Mouse (Mus musculus): Measurements from ENCODE around the gene Arhgap8. TPM values are rescaled to one million over a fixed set of nuclear protein-coding genes. Genes with fewer than 3 reads are reported as not detected.
"Not testable (repeated sequence)": the region's sequence is repeated elsewhere in the genome, so short reads cannot be mapped to it uniquely, and the experiment has no call there.

Arhgap8 gene
- total RNA-seq, 2 experiments from 2014 or later: 0.14 TPM; not detected in 1

DNA sequence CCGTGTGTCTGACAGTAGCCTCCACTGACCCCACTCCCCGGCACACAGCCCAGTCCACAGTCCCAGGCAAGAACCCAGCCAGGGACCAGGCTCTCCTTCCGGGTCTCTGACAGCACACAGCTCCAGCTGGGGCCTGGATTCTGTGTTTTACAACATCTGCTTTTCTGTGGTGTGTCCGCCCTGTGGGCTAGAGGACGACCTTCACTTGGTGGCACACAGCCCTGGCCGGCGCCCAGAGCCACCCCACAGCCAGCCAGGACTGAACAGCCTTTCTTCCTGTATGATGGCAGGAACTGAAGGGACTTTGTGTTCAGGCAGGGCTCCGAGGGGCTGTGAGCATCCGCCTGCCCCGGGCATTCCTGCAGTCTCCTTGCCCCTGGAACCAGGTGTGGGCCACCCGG lies 22.2 kb upstream of the Arhgap8 start:
- DNase-seq (ENCODE audit: low spot score): peak; percentile 59

DNA sequence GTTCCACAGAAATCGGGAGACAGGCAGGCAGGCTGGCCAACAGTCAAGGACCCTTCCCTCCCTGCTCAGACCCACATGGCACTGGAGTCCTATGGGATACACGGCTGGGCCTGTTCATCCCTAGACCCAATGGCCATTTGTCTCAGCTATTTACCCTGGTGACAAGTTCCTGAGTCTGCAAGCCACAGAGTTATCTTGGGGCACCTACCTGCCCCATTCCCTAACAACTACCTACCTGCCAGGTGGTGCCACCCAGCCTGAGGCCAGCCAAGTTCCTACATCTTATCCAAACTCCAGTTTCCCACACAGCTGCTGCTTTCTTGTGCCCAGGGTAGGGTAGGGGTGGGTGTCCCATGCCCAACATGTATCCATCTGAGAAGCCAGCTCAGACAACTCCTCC lies 21.7 kb upstream of the Arhgap8 start:
- no peak for DNase-seq (ENCODE audit: low spot score)

DNA sequence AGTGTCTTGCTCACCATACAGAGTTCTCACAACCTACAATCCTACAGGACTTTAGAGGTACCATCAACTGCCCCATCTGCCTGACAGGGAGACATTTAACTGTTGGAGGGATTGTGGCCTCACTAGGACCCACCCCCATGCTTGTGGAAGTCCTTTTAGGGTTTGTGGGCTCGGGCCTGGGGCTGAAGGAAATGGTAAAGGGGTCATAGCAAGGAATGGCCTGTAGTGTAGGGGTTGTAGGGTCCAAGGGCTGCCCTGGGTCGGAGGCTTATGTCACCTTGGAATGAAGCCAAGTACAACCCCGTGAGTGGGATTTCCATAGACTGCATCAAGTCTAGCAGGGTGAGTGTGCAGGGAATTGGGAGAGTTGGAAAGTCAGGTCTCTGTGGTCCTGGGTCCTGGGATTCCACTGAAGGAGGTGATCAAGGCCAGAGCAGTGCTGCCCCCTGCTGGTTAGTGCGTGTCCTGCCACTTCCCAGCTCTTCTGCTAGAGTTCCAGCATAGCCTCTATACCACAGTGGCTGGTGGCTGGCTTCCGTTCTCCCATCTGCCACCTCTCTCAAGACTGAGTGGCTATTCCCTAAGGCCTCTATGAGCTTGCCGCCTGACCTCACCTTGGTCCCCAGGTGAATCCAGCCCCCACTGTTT lies 19.6 kb upstream of the Arhgap8 start:
- DNase-seq (ENCODE audit: low spot score): peak; percentile 52

DNA sequence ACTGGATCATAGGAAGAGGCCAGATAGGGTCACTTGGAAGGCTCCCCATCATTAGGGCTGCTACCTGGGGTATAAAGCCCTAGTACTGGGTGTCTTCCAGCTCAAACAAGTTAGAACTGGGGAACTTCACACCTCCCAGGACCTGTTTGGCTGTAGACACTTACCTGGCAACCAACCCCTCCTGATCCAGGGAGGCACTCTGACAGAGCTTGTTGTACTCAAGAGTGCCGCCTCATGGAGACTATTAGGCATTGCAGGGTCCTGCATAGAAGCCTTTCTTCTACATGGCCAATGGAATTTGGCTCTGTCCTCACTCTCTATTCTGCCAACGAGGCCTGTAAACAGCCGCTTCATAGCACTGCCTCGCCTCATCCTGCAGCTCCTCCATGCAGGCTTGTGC lies 17.9 kb upstream of the Arhgap8 start:
- peak; percentile 61 for DNase-seq (ENCODE audit: low spot score)

DNA sequence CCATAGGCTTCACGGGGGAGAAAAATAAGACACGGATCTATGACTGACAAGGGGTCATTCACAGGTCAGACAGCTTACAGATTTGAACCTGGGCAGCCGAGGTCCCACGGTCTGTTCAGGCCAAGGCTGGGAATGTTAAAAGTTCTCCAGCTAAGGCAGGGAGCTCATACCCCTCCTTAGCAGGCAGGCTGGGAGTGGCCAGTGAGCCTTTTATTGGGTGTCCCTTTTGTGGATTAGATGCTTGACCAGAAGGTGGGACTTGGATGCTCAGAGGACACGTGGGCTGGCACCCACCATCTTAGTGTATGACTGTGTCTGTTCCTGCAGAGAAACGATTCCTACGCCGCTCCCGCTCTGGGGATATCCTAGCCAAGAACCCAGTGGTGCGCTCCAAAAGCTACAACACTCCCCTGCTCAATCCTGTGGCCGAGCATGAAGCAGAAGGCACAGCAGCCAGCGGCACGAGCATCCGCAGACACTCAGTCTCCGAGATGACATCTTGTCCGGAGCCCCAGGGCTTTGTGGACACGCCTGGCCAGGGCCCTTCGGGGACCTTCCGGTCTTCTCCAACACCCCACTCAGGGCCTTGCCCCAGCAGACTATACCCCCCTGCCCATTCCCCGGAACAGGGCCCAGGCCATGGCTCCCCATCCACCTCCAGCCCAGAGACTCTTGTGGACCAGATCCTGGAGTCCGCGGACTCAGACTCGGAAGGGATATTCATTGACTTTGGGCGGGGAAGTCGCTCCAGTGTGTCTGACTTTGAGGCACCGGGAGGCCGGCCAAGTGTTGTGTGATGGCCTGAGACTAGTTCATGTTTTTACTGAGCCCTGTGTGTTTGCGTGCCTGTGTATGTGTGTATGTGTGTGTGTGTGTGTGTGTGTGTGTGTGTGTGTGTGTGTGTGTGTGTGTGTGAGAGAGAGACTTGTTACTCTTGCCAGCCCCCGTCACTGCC lies 17.2 kb upstream of the Arhgap8 start:
- DNase-seq (ENCODE audit: low spot score): peak; percentile 40

DNA sequence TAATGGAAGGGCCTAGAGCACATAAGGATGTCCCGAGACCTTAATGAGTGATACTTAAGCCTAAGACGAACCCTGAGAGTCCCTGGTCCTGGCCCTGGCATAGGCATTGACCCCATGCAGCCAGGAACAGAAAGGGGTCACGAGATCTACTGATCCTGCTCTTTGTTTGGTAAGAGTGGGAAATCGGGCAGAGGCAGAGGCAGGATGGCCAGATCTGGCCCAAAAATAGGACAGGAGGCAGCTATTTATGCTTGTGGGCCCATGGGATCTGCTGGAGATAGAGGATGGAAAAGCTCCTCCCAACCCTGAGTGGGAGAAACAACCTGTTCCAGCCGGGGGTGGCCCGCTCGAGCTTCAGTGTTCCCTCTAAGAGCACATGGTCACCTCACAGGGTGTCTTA lies 15.9 kb upstream of the Arhgap8 start:
- DNase-seq (ENCODE audit: low spot score): no peak

DNA sequence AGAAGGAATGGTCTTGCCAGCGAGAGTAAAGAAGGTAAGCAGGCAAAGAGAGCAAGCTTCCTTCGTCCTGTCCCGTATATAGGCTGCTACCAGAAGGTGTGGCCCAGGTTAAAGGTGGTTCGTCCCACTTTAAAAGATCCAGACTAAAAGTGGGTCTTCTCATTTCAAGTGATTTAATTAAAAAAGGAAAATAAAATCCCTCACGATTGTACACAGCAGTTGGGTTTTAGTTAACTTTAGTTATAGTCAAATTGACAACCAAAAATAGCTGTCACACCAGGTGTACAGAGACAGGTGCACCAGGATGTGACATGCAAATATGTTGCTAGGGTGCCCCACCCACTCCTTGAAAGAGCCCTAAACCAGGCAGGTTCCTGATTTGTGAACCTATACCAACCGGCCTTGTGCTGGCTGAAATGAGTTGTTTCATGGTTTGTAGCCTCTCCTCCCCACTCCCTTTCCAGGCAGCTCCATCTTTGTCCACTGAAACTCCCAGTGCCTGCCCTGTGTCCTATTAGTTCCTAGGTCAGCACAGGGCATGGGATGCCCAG lies 14.4 kb upstream of the Arhgap8 start:
- DNase-seq (ENCODE audit: low spot score): no peak

DNA sequence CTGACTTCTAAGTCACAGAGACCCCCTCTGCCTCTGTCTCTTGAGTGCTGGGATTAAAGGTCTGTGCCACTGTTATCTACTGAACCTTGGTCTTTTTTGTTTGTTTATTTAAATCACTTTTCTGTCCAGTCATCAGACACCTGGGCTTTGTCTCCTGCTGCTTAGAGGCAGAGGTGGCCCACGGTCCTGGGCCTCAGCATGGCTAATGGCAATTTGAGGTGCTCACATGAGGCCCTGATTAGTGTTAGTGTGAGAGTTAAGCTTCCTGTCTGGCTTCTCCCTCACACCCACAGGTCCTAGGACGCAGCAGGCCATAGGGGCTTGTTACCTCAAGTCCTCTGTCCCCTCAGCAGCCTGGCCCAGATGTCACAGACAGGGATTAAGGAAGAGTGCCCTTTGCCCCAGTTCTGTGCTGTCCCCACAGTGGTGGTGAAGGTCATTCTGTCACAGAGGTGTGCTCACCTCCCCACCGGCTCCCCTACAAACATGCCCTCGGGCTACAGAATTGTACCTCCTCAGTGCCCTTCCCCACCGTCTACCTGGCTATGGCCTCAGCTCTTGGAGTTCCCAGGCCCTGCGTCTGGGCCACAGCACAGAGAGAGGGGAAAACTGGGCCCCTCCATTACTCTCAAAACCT lies 12.8 kb upstream of the Arhgap8 start:
- no peak for DNase-seq (ENCODE audit: low spot score)

DNA sequence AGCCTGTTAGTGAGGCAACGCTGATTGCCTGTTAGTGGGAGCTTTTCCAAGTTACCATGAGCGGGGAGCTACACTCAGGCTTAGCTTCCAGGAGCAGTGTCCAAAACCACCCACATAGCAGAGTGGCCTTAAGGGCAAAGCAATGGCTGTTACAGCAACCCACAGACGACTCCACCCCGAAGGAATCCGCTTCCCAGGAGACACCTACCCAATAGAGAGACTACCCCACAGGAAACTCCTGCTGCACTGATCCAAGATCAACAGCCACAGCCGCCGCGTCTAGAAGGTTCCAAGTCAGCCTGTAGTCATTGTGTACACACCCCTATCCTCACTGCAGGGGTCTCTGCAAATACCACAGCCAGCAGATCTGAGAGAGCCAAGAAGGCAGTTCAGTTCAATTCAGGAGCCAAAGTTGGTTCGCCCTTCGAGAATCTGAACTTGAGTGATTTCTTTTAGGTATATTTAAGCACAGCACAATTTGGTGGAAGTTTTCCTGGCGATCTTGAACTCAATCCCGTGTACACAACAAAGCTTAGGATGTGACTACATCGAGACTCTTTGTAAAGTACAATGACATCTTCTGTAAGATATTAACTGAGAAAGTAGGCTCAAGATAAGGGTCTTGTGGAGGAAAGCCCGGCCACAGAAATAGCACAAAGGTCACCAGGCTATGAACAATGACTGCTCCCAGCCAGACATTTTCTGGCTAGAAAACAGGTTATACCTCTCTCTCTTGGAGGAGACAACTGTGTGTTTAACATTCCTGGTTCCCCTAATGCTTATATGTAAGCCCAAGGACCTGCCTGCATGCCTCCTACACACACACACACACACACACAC lies 7.1 kb upstream of the Arhgap8 start:
- no peak for DNase-seq (ENCODE audit: low spot score)

DNA sequence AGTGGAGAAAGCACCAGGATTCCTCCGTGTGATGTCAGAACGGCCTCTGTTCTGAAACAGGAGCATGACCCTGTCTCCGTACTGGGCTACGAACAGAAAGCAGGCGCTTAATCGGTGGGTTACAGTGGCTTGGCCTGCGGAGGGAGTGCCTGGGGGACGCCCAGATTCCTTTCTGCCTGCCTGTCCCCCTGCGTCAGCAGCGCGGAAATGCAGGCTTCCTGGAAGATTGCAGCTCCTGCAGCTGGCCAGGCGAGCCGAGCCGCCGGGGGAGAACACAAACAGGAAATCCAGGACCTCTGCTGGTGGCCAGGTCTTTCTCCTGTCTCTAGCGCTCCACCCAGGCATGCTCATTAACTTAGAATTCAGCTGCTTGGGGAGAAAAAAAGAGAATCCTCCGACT lies 5.1 kb upstream of the Arhgap8 start:
- peak; percentile 80 for DNase-seq (ENCODE audit: low spot score)

DNA sequence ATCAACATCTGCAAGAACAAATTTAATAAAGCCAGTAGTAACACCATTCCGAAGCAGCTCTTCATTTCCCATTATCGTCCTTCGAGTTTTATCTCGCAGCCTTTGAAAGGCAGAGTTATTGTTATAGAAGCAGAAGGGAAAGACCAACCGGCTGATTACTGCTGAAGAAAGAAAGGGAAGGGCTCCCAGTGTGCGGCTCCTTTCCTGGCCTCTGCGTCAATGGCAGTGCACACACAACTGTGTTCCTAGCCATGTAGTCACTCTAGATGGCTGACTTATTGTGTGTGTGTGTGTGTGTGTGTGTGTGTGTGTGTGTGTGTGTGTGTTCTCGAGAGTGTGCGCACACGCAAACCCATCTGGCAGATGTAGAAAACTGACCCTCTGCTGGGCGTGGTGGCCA lies 4.7 kb upstream of the Arhgap8 start:
- DNase-seq (ENCODE audit: low spot score): no peak

DNA sequence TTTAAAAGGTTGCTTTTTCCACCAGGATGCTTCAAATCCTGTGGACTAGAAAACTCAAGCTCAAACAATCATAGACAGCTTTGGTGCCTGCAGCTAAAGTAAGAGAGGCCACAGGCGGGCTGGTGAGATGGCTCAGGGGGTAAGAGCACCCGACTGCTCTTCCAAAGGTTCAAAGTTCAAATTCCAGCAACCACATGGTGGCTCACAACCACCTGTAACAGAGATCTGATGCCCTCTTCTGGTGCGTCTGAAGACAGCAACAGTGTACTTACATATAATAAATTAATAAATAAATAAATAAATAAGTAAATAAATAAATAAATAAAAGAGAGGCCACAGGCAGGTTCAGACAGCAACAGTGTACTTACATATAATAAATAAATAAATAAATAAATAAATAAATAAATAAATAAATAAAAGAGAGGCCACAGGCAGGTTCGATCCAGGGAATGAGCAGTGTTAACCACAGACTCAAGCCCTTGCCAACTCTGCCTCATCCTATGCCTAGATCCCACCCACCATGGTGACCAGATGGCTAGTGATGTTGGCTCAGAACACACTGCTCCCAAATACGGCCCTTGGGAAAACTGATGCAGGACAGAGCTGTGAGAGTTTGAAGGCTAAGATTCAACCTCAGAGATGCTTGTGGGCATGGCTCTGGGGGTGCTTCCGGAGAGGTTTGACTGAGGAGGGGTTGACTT lies 2.1 kb upstream of the Arhgap8 start:
- not testable (repeated sequence) for DNase-seq (ENCODE audit: low spot score)

DNA sequence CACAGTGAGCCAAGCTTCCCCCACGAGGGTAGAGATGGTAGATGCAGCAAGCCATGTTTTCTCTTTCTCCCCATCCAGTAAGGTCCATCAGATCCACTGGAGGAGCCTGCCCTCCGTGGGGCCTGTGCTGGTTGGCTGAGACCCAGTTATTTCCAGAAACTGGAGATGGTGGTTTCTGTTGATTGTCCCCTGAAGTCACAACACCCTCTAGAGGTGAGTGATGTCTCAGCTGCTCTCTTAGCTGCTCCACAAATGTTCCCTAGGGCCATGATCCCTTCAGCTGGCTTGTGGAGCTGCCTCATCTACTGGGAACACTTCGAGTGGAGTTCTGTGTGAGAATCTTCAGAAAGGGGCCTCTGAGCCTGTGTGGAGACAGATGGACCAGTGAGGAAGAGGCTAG lies 1.1 kb upstream of the Arhgap8 start:
- DNase-seq (ENCODE audit: low spot score): no peak

DNA sequence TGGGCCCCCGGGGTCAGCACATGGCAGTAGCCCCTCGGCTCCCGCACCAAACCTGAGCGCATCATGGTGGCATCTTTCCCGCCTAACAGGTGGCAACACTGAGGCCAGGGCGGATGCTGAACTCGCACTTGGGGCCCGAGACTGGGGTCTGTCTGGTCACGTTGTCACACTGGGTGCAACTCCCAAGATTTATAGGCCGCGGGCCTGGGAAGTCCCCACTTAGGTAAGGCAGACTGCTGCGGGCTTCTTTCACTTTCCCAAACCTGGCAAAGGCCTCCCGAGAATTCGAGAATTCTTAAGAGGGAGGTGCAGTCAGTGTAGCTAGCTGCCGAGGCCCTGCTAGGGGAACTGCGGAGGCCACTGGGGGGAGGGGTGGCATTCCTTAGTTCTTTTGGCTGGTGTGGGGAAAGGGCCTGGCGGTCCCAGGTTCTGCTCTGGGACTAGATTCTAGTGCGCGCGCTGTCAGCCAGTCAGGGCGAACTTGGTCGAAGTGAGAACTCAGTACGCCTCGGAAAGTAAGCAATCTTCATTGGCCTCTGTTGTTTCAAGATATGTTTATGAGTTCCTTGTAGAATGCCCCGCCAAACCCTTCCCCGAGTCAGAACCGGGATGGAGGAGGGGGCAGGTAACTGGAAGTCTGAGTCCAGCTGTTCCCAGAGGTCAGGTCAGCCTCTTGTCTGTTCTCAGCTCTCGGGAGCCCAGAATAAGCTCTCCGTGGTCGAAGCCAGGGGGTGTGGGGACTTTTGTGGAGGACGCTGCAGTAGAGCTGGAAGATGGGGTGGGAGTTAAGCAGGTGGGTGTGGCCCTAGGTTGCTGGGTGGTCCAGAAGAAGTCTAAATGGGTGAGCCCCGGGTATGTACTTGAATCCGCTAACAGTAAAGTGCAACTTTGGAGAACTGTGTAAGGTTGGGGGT lies 696 bp downstream of the Arhgap8 start:
- no peak for DNase-seq (ENCODE audit: low spot score)

DNA sequence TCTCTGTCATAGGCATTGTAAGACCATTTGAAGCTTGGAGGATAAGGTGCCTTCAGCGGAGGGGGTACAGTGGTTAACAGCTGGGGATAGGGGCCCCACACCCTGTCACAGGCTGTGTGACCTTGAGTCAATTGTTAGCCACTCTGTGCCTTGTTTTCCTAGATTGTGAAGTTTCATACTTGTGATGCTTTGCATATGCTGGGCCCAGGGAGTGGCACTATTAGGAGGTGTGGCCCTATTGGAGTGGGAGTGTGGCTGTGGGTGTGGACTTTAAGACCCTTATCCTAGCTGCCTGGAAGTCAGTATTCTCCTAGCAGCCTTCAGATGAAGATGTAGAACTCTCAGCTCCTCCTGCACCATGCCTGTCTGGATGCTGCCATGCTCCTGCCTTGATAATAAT lies 3.8 kb downstream of the Arhgap8 start:
- not testable (repeated sequence) for DNase-seq (ENCODE audit: low spot score)

DNA sequence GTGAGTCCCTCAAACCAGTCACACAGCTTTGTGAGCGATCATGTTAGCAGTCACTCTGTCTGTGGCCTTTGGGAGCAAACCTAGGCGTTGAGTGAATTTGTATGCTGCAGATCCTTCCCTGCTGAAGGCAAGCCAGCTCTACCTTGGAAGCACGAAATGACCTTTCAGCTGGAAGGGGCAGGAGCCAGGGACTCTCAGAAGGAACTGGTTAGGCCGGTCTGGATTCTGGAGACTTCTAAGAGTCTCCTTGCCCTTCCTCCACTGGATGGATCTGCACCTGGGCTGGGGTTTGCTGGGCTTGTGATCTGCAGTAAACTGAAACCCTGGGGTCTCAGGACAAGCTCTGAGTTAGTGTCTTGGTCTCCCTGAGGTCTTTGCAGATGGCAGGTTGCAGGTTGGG lies 4.3 kb downstream of the Arhgap8 start:
- DNase-seq (ENCODE audit: low spot score): no peak

DNA sequence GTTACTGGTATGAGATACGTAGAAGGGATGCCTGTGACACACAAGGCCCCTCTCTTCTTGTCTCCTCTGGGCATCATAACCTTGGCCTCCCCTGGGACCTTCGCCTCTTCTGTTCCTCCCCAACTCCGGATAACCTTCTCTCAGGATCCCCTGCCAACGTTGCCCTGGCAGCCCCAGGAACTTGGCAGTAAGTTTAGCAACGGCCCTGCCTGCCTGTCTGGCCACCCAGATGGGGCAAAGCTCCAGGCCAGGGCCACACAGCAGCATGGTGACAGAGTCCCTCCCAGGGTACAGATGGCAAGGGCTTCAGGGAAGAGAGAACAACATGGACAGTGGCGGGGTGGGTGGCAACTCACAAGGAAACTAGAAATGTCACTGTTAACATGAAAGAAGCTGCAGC lies 9.8 kb downstream of the Arhgap8 start:
- no peak for DNase-seq (ENCODE audit: low spot score)

DNA sequence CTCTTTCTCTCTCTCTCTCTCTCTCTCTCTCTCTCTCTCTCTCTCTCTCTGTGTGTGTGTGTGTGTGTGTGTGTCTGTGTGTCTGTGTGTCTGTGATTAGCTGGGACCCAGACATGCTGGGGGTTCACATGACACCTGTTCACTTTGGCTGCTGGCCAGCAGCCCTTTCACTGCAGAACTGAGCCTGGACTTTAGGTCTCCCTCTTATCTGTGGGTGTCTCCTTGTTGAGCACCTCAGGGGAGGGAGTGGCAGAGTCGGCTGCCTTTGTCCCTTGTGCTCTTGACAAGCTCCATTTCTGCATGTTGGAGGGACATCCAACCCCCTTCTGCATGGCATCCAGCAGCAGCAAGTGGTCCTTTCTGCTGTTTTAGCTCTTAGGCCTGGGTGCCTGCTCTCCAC lies 11.0 kb downstream of the Arhgap8 start:
- no peak for DNase-seq (ENCODE audit: low spot score)

DNA sequence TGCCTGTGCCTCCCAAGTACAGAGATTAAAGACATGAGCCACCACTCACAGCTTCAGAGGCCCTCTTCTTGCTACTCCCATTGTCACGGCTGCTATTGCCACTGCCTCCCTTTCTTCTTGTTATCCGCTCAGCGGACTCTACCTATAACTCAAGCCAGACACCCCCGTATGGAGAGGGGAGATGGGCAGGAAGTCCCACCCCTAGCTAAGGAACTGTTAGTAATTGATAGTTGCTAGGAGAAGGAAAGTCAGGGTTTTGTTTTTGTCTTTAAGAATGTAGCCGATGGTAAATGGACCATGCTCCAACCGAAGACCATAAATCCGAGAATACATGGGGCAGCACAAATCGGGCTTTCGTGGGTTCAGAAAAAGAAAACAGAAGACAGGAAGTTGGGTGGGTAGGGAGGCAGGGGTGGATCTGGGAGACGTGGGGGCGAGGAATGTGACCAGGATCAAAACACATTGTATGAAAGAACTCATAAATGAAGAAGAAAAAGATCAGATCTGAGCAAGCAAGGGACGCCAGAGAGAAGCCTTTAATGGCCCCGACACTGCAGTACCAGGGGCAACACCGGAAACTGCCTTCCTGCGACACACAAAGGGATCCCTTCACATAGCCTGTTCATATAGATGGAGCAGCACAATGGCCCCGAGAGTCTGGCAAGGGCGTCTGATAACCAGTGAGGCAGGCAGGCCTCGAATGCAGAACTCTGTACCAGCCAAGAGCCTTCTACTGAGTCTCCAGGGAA lies 12.0 kb downstream of the Arhgap8 start:
- DNase-seq (ENCODE audit: low spot score): no peak

All from gastrocnemius, adult 18-20 months (tissue).